Mouse (Mus musculus) layer of hippocampus, adult 9-11 months (tissue): ENCODE results near the gene Vgf.

Source experiments
- DNase-seq: peaks from one replicate; pipeline ENCODE4 v3.0.0; 2022

Gene Vgf

DNA sequence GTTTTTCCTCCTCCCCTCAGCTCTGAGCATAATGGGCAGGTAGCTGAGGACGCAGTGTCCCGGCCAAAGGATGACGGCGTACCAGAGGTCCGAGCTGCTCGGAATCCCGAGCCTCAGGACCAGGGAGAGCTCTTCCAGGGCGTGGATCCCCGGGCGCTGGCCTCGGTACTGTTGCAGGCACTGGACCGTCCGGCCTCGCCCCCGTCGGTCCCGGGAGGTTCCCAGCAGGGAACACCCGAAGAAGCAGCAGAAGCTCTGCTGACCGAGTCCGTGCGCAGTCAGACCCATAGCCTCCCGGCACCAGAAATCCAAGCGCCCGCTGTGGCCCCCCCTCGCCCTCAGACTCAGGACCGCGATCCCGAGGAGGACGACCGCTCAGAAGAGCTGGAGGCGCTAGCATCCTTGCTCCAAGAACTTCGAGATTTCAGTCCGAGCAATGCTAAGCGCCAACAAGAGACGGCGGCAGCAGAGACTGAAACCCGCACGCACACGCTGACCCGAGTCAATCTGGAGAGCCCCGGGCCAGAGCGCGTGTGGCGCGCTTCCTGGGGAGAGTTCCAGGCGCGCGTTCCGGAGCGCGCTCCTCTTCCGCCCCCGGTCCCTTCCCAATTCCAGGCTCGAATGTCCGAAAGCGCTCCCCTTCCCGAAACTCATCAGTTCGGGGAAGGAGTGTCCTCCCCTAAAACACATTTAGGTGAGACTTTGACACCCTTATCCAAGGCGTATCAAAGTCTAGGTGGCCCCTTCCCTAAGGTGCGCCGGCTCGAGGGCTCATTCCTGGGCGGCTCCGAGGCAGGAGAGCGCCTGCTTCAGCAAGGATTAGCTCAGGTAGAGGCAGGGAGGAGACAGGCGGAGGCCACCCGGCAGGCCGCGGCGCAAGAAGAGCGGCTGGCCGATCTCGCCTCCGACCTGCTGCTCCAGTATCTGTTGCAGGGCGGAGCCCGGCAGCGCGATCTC lies 5.2 kb downstream of the Vgf start:
- DNase-seq = no peak

DNA sequence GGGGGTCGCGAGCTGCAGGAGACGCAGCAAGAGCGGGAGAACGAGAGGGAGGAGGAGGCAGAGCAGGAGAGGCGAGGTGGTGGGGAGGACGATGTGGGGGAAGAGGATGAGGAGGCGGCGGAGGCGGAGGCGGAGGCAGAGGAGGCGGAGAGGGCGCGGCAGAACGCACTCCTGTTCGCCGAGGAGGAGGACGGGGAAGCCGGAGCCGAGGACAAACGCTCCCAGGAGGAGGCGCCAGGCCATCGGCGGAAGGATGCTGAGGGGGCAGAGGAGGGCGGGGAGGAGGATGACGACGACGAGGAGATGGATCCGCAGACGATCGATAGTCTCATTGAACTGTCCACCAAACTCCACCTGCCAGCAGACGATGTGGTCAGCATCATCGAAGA lies 5.8 kb downstream of the Vgf start:
- peak; percentile 58 for DNase-seq

DNA sequence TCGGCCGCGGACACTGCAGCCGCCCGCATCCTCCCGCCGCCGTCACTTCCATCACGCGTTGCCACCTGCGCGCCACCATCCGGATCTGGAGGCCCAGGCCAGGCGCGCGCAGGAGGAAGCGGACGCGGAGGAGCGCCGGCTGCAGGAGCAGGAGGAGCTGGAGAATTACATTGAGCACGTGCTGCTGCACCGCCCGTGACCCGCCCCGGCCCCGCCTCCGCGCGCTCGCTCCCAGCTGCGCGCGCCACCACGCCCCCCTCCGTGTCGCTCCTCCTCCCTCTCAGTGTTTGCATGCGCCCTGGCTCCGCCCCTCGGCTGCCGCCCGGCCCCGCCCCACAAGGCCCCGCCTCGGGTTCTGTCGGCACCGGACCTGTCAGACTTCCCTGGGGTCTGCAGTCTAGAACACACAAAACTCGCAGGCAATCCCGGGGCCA lies 6.5 kb downstream of the Vgf start:
- DNase-seq = peak; percentile 81

DNA sequence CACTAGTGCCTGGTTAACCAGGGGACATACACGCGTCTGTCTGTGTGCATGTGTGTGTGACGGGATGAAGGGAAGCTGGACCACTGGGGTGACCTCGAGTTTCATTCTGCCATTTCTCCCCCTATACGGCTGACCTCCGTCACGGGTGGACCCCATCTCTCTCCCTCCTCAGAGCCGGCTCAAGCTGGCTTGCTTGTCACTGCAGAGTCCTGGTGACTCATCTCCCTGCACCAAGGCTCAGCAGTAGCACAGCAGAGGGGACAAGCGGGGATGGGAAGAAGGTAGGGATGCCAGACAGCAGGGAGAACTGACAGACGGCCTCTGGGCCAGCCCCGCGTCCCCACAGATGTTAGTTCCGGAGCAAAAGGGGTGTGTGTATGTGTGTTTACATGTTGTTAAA lies 10.0 kb downstream of the Vgf start:
- DNase-seq = no peak

DNA sequence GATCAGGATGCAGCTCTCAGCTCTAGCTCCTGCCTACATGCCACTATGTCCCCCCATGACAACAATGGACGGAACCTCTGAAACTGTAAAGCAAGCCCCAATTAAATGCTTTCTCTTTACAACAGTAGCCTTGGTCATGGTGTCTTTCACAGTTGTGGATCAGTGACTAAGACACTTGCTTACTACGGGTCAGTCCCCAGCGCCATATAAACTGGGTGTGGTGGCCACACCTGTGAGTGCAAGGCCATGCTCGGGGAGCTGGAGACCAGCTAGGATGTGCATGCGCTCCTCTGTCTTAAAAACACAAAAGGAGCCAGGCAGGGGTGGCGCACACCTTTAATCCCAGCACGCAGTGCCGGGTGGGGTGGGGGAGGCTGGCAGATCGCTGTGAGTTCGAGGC lies 13.3 kb downstream of the Vgf start:
- no peak for DNase-seq

DNA sequence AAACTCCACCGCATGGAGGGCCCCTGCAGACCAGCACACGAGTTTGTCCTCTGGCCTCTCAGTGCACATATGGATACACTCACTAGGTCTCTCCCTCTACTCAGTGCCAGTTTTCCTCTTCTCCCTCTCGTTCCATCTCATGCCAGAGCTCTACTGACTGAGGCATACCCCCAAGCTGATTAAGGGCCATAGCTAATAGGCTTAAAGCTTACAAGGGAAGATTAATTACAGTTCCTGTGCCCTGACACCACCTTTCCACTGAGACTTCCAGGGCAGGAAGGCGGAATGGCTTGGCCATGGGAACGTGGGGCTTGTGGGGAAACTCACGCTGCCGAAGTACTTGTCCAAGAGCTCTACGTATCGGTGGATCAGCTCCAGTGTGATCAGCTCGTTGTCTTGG lies 15.2 kb downstream of the Vgf start:
- no peak for DNase-seq

DNA sequence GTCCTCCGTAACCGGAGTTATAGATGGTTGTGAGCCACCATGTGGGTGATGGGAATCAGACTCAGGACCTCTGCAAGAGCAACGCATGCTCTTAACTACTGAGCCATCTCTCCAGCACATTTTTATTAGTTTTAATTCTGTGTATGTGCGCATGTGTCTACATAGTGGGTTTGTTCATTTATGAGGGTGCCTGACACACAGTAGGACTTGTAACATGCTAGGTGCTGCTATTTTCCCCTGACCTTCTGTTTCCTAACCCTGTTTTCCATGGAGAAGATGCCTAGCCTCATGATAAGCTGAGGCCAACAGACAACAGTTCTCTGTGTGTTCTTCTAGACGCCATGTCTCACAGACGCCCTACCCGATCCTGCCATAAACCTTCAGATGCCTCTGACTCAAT lies 17.8 kb downstream of the Vgf start:
- DNase-seq = no peak

DNA sequence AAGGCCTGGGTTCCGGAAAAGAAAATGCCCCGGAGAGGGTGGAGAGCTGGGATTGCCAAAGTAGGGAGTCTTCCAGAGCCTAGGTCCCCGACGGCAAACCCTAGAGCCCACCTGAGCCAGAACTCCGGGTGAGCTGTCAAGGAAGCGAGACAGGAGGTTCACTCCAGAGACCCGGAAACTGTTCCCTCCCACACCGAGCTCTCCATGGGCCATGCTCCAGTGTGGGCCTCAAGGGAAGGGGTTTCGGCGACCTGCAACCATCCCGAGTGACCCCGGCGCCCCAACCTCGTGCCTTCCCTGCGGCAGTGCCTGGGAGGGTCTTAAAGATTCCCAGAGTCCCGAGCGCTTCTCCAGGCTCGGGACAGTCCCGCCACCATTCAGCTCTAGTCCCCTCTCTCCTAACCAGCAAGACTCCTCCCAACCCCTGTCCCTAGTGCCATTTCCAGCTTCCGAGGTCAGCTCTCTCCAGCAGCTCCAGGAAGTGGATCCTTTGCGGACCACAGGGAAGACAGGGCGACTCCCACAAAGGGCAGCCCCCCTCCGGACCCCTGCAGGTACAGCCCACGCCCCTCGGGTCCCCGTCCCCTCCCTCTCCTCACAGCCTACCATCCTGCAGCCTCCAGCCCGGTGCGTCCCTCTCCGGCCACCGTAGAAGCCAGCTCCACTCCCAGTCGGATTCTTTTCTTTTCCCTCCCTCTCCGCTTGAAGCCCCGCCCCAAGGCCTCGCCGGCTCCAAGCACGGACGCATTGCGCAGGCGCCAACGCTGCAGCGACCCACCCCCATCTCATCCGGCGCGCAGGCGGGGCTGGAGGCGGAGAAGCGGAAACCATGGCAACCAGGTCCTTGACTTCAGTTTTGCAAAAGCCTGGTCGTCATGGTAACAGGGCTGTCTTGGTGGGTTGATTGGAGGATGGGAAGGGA lies 19.5 kb downstream of the Vgf start, which contains the start of gene Ap1s1:
Gene Ap1s1, minus strand, starts transcription at position 734 of the 922 bp plus-strand sequence.
- peak; percentile 98 for DNase-seq

DNA sequence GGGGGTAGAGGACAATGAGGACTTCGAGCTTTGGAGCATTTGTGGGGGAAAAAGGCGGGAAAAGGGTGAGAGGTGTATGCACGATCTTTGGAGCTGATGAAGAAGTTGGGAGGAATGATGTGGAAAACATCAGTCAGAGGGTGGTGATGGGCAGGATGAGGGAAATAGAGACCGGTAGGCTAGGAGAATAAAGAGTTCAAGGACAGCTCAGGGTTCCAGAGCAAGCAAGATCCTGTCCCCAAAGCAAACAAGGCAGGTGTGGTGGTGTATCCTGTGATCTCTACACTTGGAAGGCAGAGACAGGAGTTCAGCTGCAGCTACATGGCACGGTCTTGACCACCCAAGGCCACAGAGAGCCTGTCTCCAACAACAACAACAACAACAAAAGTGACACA lies 20.1 kb downstream of the Vgf start:
- DNase-seq = no peak

DNA sequence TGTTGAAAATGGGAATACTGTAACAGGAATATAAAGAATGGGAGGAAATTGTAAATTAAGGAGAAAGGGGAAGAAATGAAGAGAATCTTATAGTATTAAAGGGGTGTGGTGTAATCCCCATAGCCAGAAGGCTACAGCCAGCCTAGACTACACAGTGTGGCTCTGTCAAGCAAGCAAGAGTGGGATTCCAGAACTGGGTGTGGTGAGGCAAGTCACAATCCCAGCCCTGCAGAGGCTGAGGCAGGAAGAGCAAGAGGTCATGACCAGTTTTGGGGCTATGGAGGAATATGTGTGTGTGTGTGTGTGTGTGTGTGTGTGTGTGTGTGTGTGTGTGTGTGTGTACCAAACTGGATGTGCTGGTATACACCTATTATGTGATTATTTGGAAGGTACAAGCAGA lies 20.8 kb downstream of the Vgf start:
- DNase-seq = no peak

DNA sequence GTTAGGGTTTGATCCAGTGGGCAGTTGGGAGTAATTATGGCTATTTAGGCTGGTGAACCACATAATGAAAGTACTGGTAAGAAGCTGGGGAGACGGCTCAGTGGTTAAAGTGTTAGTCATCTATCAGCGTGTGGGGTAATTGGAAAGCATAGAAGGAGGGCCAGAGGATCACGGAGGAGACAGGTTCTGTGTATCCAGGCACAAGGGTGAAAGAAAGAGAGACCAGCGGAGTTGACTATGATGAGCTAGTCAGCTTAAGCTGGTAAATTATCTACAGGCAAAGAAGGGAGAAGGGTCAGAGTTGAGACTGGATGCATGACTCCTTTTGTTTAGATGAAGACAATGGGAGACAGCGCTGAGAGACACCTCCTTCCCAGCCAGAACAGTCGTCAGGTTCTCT lies 24.9 kb downstream of the Vgf start:
- no peak for DNase-seq

DNA sequence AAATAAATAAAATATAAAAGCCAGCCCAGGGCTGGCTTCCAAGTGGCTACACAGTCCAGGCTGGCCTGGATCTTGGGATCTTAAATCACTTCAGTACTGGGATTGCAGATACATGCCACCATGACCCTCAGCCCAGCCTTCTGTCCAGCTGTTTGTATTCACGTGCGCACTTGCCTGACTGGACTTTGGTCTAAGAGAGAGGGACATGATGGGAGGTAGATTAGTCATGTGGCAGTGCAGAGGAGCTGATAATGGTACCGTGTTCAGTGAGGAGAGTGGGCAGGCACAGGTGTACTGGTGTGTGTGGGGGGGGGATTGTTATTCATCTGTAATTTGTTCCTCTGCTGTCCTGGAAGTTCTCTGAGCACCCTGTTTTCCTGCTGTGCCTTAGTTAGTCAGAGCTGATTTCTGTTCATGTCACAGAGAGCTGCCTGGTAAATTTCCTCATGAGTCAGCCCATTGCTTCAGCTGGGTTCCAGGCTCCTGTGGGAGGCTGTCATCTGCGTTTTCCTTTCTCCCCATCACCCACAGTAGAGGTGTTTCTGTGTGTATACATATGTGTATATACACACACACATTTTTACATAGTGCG lies 25.8 kb downstream of the Vgf start:
- peak; percentile 83 for DNase-seq

DNA sequence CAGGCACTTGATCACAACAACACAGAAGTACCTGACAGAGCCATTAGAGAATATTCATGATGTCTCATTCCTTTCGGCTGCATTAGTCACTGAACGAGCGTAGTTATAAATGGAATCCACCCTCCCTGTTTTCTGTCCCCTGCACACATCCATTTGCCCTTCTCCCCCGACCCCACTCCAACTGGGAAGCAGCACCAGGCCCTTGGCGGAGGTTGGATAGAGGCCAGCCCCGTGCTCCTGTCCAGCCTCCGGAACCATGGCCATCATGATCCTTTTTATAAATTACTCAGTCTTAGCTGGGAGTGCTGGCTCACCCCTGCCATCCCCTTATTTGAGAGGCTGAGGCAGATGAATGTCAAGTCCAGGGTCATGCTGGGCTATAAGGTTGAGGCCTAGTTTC lies 28.1 kb downstream of the Vgf start:
- no peak for DNase-seq

DNA sequence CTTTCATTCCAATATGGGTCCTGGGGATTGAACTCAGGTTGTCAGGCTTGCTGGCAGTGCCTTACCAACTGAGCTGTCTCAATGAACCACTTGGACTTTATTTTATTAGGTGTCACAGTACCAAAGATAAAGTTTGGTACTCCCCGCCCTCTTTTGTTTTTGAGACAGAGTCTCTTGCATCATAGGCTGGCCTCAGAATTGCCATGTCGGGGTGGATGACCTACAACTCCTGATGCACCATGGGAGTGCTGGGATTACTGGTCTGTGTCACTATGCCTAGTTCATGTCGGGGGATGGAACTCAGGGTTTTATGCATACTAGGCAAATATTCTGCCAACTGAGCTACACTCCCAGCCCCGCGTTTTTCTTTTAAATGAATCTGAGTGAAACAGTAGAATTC lies 28.7 kb downstream of the Vgf start:
- DNase-seq = no peak

DNA sequence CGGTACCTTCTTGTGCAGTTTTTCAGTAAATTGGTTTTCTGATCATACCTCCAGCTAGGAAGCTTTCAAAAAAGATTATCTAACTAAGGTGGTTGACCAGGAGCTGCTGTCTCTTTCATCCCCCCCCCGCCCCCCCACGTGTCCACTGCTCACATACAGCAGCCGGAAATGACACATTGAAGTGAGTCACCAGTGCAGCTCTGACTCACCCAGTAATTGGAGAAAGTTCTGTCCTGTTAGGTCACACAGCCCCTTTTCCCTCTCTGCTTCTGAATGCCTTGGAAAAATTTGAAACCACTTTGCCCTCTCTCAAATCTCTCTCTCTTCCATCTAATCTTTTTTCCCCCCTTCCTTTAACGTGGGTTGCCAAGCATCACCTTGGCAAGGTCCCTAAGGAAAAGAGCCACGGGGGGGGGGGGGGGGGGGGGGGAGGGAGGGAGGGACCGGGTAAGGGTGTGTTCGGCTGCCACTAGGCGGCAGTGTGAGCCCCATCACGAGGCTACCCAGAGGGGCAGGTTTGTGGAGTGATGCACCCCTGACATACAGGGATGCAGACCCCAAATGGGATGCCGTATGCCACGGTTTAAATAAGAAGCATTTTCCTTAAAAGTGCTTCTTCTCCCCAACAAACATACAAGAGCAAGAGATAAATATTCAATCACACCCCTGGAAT lies 35.8 kb downstream of the Vgf start:
- peak; percentile 44 for DNase-seq

DNA sequence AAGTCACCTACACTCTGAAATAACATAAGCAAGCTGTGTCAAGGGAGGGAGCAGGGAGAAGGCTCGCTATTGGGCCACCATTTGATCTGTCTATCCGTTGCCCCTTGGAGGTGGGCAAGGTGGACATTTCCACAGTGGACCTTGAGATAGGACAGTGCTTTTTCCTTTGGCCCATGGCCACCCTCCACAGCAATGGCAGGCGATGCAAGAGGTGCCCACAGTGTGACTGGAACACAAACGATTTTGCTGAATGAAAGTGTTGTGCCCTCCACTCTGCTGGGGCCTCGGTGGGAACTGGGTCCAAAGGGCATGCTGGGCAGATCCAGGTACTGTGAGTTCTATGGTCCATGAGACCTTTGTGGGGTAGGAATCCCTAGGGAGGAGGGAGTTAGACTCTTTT lies 36.4 kb downstream of the Vgf start:
- no peak for DNase-seq

DNA sequence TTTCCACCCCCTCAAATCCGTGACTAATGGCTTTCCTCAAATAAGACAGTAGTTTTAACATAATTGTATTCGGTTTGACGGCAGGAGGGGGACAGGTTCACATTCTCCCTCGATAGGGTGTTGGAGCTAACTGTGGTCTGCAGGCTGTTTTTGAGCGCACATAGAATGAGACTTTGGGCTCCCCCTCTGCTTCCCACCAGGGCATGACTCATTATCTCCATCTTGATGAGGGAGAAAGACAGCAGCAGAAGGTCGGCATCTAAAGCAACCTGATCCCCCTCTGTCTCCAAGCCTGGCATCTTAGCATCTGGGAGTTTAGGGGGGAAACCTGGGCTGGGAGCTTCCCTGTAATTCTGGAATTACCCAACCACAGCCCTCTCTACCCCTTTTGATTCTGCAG lies 39.3 kb downstream of the Vgf start:
- no peak for DNase-seq

DNA sequence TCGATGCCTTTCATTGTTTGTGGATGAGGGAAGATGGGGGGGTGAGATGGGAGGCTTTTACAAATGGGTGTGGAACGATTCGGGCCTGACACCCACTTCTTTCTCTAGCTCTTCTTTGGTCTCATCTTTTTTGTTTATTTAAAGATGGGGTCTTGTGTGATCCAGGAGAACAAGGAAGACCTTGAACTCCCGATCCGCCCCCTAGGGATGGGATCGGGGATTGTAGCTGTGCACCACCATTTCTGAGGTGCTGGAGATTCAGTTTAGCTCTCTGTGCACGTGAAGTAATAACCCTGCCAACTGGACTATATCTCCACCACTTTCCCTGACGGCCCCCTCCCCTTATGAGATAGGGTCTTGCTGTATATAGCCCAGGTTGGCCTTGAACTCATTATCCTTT lies 39.7 kb downstream of the Vgf start:
- DNase-seq = no peak

DNA sequence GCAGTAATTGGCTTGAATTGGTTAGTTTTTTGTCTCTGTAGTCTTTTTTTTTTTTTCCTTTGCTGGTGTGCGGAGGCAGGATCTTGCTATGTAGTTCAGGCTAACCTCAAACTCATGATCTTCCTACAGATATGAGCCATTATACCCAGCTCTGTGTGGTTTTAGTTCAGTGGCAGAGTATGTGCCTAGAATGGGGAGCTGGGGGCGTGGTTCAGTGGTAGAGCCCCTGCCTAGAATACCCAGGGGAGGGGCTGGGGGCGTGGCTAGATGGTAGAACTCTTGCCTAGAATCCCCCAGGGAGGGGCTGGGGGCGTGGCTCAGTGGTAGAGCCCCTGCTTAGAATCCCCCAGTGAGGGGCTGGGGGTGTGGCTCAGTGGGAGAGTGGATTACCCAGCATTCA lies 42.5 kb downstream of the Vgf start:
- DNase-seq = no peak

DNA sequence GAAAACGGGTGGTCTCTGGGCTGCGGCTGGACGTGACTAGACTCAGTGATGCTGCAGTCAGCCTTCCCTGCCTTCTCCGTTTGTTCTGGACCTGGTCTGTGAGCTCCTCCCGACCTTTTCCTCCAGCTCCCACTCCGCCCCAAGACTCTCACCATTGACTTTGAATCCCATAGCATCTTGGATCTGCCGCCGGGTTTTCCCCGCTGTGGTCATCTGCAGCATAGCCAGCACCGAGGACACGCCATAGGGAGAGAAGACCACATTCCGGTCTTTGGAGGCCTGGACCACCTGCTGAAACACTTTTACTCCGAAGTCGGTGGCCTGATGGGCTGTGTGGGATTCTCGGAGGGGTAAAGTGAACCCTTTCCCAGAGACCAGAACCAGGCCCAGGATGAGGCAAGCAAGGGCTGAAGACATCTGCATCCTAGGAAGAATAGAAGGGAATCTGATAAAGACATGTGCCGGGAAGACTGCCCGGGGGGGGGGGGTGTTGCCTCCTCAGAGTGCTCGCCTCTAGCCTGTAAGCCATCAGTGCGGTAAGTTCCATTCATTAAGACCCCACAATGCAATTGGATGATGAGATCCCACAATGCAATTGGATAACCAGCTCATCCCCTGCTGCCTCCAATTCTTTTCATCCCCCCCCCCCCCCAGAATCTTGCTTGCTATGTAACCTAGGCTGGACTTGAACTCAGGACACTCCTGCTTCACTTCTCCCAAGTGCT lies 44.9 kb downstream of the Vgf start:
- no peak for DNase-seq

DNA sequence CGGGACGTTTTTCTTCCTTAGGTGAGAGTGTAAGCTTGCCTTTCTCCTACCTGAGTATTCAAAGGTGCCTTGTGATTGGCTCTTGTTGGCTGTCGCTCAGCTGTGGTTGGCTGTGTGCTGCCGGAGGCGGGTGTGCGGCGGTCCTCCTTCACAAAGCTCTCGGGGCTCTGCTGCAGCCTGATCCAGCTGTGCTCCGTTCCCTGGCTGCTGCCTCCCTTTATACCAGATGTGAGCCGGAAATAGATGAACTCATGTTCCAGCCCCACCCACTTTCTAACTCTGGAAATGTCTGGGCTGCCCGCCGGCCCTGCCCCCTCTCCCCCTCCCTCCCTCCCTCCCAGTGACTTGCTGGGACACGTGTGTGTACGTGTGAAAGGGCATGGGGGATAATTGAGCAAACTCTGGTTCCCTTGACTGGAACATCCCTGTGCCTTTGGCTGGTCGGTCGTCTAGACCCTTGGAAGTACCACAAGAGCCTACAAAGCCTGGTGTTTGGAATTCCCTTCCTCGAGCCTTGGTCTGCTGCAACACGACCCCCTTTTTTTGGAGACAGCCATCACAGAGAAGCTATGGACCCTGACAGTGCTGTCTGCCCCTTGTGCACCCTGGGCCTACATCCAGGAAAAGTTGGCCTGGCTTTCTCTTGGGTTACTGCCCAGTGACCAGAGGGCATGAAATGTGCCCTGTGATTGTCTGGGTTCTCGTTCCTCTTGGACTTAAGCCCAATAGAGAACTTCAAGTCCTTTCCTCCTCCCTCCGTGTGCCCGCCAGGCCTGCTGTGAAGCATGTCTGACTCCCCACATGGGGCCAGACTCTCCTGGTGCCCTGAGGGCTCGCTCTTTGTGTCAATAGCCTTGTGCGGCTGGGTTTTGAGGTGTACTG lies 46.1 kb downstream of the Vgf start, which contains the start of gene Serpine1:
Gene Serpine1, minus strand, starts transcription at position 190 of the 882 bp plus-strand sequence.
- peak; percentile 76 for DNase-seq
